Mouse (Mus musculus) heart, postnatal 4 days (tissue): ENCODE results near the gene Prpsap2. TPM values are rescaled to one million over a fixed set of nuclear protein-coding genes. Genes with fewer than 3 reads are reported as not detected.
"Not testable (repeated sequence)": the region's sequence is repeated elsewhere in the genome, so short reads cannot be mapped to it uniquely, and the experiment has no call there.

ENCODE experiments used
- DNase-seq: peaks from one replicate; pipeline ENCODE4 v3.0.0; 2021
- total RNA-seq, 2 experiments: library from RNA; stranded (reverse); gene quantifications; 2 replicates each; pipeline ENCODE4 v1.2.3; 2021

Prpsap2 gene
- total RNA-seq = 10 to 100 TPM; 12.3 to 12.5 TPM

- DNase-seq = peak; percentile 100
Observed at GRCm38 (mm10) chr11:61761584-61762407, at the start of gene Prpsap2. Gene Prpsap2, minus strand, starts transcription at chr11:61762088.

- no peak for DNase-seq
Observed at GRCm38 (mm10) chr11:61809793-61810192, 47.9 kb upstream of the Prpsap2 start.

GRCm38 (mm10) chr11:61808551-61809117, 46.7 kb upstream of the Prpsap2 start:
- no peak for DNase-seq

DNA sequence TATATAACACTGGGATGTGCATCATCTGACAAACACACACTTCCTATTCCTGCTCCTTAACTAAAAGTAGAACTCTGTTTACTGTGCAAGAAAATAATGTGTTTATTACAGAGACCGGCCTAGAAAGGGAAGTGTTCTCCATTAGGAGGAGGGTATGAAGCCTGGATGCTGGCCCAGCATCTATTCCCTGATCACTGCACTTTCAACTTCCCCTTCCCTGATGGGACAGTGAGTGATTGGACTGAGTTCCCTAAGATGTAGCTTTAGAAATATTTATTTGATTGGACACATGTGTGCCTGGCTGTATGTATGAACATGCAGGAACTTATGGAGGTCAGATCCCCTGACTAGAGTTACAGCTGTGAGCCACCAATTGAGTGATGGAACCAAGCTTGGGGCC, 31.6 kb upstream of the Prpsap2 start:
- DNase-seq = no peak

DNA sequence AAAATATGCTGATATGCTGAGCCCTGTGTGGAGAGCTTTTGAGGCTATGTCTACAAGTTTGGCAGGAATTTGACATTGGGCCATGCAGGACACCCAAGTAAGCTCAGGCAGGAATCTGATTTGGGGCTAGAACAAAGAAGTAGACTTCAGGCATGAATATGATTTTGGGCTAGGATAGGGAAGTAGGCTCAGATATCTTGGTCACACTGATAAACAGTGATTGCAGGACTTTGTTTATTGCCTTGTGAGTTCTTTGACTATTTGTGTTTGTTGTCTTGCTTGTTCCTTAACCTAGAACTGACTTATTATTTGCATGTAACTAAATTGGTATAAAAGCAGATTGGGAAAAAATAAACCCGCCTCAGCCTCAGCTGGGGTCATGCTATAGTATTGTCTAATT, 26.7 kb upstream of the Prpsap2 start:
- DNase-seq = no peak

DNA sequence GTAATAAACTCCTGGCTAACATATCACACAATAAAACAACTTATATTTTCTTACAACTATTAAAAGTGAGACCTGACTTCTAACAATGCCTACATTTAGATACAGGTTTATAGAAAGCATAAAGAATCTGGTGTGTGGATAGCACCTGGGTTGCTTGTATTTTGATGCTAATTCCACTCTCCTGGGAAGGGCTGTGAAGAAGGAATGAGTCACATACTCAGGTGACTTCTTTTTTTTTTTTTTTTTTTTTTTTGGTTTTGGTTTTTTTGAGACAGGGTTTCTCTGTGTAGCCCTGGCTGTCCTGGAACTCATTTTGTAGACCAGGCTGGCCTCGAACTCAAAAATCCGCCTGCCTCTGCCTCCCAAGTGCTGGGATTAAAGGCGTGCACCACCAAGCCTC, 20.6 kb upstream of the Prpsap2 start:
- not testable (repeated sequence) for DNase-seq

DNA sequence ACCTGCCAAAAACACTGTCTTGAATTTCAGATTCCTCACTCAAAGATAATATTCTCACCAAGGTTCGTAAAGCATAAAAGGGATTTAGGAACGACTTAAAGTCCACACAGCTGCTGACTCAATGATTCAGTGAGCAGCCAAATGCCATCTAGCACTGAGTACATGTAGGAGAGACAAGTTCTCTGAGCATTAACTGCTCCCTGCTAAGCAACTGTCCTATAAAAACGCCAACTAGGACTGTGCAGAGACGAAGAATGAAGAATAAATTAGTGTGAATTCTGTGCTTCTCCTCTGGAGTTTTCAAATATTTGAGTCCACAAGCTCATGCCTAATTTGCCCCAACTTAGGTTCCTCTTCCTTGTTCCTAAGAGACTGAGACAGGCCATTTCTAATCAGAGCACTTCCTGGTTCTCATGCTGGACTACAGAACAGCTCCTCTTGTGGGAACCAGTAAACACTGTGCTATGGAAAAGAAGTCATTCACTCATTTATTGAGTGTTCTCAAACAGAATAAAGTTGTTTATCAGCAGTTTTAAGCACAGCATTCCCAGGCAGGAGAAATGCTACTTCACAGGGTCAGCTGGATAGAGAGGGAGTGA, 12.8 kb upstream of the Prpsap2 start:
- no peak for DNase-seq

DNA sequence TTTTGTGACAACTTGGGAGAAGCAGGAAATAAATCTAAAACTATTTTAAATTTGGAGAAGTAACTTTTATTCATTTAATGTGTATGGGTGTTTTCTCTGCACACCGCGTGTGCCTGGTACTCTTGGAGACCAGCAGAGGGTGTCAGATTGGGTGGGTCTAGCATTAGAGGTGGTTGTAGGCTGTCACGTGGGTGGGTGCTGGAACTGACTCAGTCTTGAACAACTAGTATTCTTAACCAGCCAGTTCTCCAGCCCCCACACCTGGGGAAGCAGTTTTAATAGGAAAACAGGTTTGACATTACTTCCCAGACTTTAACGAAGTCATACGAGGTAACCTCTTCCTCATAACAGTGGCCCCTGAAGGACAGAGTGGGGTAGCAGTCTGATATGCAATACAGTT, 1.4 kb downstream of the Prpsap2 start:
- DNase-seq = no peak

DNA sequence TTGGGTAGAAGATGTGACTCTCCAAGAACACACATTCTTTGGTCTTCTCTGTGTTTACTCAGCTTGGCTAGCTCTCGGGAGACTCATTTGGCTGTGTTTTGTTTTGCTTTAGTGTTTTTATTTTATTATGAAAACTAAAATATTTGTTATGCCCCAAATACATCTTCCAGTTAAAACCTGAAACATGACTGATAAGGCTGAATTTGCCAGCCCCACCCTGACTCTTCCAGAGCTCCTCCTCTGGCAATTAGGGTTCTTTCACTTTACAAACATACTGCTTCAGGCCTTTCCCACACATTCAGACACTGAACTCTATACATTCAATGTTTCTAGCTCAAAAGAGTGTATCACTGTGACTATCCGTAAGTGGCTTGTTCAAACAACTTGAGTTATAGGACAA, 4.7 kb downstream of the Prpsap2 start:
- DNase-seq = no peak

- no peak for DNase-seq
Observed at GRCm38 (mm10) chr11:61751612-61752011, 10.3 kb downstream of the Prpsap2 start.

- no peak for DNase-seq
Observed at GRCm38 (mm10) chr11:61747161-61747560, 14.7 kb downstream of the Prpsap2 start.

DNA sequence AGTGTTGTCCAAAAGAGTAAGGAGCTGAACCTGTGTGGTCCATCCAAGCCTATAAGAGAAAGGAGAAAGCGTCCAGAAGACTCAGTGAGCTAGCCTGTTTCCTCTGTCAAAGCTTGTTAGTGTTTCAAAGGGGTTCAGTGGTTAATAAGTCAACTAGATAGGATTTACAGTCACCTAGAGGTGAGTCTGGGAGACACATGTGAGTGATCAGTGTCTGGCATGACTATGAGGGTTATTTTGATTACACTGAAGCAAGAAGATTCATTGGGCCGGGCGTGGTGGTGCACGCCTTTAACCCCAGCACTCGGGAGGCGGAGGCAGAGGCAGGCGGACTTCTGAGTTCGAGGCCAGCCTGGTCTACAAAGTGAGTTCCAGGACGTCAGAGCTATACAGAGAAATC, 16.1 kb downstream of the Prpsap2 start:
- no peak for DNase-seq

DNA sequence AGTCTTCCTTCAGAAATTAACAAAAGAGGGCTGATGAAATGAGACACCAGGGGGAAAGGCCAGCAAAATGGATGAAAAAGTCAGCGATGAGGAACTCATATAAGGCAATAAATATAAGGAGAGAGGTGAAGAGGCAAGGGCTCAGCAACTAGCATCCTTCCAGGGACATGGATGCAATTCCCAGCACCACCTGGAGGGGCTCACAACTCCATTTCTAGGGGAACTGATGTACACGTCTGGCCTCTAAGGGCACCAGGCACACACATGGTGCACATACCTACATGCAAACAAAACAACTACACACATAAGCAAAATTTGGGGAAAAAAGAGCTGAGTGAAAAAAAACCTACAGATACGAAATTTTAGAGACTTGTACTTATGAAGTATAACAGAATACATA, 17.4 kb downstream of the Prpsap2 start:
- DNase-seq = no peak

GRCm38 (mm10) chr11:61743768-61744167, 18.1 kb downstream of the Prpsap2 start:
- no peak for DNase-seq

DNA sequence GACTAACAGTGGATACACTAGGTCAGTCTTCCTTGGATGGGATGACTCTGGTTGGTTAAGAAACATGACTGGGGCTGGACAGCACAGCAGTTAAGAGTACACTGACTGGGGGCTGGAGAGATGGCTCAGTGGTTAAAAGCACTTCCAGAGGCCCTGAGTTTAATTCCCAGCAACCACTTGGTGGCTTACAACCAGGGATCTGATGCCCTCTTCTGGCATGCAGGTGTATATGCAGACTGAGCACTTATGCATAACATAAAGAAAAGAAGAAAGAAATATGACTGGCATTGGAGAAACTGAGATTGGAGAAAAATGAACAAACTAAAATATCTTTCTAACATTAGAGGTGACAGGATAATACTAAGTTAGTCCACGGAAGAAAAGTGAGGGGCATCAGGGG, 21.4 kb downstream of the Prpsap2 start:
- DNase-seq = no peak

DNA sequence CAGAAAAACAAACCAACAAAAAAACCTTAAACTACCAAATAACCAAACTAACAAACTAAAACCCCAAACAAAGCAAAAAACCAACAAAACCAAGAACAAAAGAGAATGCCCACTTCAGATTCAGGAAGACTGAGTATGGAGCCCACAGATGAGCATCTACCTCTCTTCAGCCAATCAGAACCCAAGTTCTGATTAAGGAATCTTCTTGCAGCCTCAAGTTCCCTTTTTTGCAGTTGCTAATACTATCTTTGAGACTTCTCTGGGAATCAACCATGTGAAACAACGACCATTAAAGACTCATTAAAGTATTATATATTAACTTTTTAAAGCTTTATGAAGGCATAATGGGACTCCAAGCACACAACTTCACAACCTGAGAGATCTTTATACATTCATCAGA, 24.6 kb downstream of the Prpsap2 start:
- no peak for DNase-seq

GRCm38 (mm10) chr11:61732672-61733071, 29.2 kb downstream of the Prpsap2 start:
- no peak for DNase-seq

GRCm38 (mm10) chr11:61728037-61728436, 33.9 kb downstream of the Prpsap2 start:
- no peak for DNase-seq

DNA sequence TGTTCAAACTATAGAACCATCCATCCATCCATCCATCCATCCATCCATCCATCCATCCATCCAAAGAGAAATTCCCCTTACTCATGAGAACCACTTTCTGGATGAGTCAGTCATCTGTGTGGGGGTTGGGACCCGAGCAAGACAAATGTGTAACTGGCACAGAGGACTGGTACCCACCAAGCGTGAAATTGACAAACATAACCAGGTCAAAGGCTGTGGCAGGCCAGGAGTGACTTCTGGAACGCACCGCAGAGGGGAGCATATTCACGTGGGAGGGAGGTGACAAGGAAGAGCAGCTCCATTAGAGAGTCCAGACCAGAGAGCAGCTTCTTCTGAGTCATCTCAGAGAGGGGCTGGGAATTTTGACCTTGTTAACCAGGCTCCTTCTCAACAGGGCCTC, 39.8 kb downstream of the Prpsap2 start:
- no peak for DNase-seq

GRCm38 (mm10) chr11:61720636-61721035, 41.3 kb downstream of the Prpsap2 start, which contains the start of gene Slc5a10:
Gene Slc5a10, minus strand, starts transcription at chr11:61720826.
- DNase-seq = no peak

DNA sequence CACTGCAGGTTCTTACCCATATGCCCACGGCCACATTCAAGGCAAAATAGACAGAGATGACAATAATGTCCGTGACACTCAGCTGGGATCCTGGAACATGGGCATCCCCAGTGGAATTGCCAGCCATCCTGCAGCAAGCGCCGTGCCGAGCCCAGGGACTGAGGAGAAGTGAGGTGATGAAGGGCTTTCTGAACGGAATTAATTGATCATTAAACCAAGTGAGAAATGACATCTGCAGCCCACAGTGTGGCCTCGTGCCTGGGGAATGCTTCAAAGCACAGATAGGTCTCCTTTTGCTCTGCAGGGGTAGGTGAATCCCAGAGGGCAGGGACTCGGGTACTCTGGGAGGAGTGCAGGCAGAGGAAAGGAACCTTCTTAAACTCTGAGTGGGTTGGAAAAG, 42.1 kb downstream of the Prpsap2 start:
- DNase-seq = no peak

DNA sequence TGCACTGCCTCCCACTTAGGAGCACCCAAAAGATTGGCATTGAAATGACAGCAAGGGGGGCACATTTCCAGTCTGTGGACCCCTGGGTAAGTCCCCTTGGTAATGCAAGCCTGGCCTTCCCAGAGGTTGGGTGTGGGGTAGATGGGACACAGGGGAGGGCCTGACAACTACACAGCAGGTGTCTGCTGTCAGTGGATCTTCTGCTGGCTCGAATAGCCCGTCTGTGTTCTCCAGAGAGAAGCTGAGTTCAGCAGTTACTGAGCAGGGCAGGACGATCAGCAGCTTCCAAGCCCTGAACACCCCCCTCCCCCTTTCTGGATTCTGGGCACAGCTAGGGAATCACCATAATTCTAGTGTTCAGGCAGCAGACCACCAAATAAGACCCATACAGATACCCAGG, 42.5 kb downstream of the Prpsap2 start:
- DNase-seq = no peak

GRCm38 (mm10) chr11:61717990-61718389, 43.9 kb downstream of the Prpsap2 start:
- DNase-seq = no peak

GRCm38 (mm10) chr11:61715130-61715529, 46.8 kb downstream of the Prpsap2 start:
- no peak for DNase-seq
